Mouse (Mus musculus) CH12.LX (cell line): ENCODE results near the gene Snx32. TPM values are rescaled to one million over a fixed set of nuclear protein-coding genes. Genes with fewer than 3 reads are reported as not detected.

Experiments
- DNase-seq: peaks from one replicate; pipeline ENCODE4 v3.0.0-alpha.2; 2013; ENCODE audit errors: extremely low read depth
- H3K27ac ChIP-seq: 2 replicates; pipeline ENCODE4 v1.5.1; 2012; ENCODE audit warnings: low read depth, mild to moderate bottlenecking, control low read depth, moderate library complexity; ENCODE audit not compliant: insufficient read depth
- H3K27me3 ChIP-seq: replicated peaks from 2 replicates; pipeline ENCODE3; 2012; ENCODE audit warnings: inconsistent platforms
- H3K36me3 ChIP-seq, 2 experiments: replicated peaks in 1 of 2; 2 replicates each; pipeline versions ENCODE3 to v1.6.1; 2012; ENCODE audit warnings: inconsistent platforms in 1 of 2, low read length in 1 of 2, mild to moderate bottlenecking in 1 of 2, mixed read lengths in 1 of 2, moderate library complexity in 1 of 2; ENCODE audit not compliant: control insufficient read depth in 1 of 2, insufficient read depth in 1 of 2
- H3K4me1 ChIP-seq, 2 experiments: 2 replicates each; pipeline ENCODE4 v1.6.1; 2012; ENCODE audit warnings: inconsistent platforms in 1 of 2, moderate library complexity in 1 of 2; ENCODE audit not compliant: insufficient read depth in 2 of 2, control insufficient read depth in 1 of 2
- H3K4me2 ChIP-seq: 2 replicates; pipeline ENCODE4 v1.6.1; 2012; ENCODE audit warnings: low read depth, mild to moderate bottlenecking, control low read depth; ENCODE audit not compliant: poor library complexity, insufficient read depth, severe bottlenecking
- H3K4me3 ChIP-seq, 3 experiments: fragments of 150-350 bp in 1 of 3; sonication (generic) in 1 of 3; replicated peaks in 1 of 3; 2 replicates each; pipeline versions ENCODE3 to v1.5.1; 2011 to 2012; ENCODE audit warnings: low read depth in 2 of 3, low read length in 2 of 3, mild to moderate bottlenecking in 2 of 3, moderate library complexity in 2 of 3, control low read depth in 1 of 3, improper control_type of control experiment in 1 of 3, inconsistent platforms in 1 of 3, mixed read lengths in 1 of 3; ENCODE audit not compliant: poor library complexity in 1 of 3
- H3K79me2 ChIP-seq: replicated peaks from 2 replicates; pipeline ENCODE4 v1.6.1; 2012; ENCODE audit warnings: mild to moderate bottlenecking, moderate library complexity; ENCODE audit not compliant: control insufficient read depth, poor library complexity, insufficient read depth, severe bottlenecking; ENCODE audit errors: extremely low read depth
- H3K9ac ChIP-seq: 2 replicates; pipeline ENCODE4 v1.6.1; 2012; ENCODE audit warnings: low read depth, mild to moderate bottlenecking, control low read depth, moderate library complexity; ENCODE audit not compliant: insufficient read depth
- H3K9me3 ChIP-seq: replicated peaks from 2 replicates; pipeline ENCODE3; 2012; ENCODE audit warnings: low read length, inconsistent platforms, mixed read lengths
- BHLHE40 ChIP-seq: IDR thresholded peaks from 2 replicates; pipeline ENCODE4 v1.6.1; 2011; ENCODE audit warnings: mild to moderate bottlenecking, low read depth, low read length, improper control_type of control experiment
- CHD1 ChIP-seq: IDR thresholded peaks from 2 replicates; pipeline ENCODE4 v1.6.1; 2012; ENCODE audit warnings: low read depth, low read length, improper control_type of control experiment, inconsistent platforms
- CHD2 ChIP-seq: IDR thresholded peaks from 2 replicates; pipeline ENCODE4 v1.6.1; 2011; ENCODE audit warnings: low read length, improper control_type of control experiment
- CTCF ChIP-seq, 2 experiments: IDR thresholded peaks in 1 of 2; conservative IDR thresholded peaks in 1 of 2; 2 replicates each; pipeline ENCODE4 v1.5.1; 2011 to 2012; ENCODE audit warnings: low read depth in 2 of 2, low read length in 2 of 2, improper control_type of control experiment in 1 of 2, inconsistent platforms in 1 of 2, mild to moderate bottlenecking in 1 of 2, moderate library complexity in 1 of 2
- E2F4 ChIP-seq: IDR thresholded peaks from 2 replicates; pipeline ENCODE4 v1.6.1; 2011; ENCODE audit warnings: low read depth, low read length, improper control_type of control experiment; ENCODE audit not compliant: insufficient replicate concordance
- ELF1 ChIP-seq: IDR thresholded peaks from 2 replicates; pipeline ENCODE4 v1.6.1; 2014; ENCODE audit warnings: low read depth, mild to moderate bottlenecking, inconsistent platforms, low read length, improper control_type of control experiment
- EP300 ChIP-seq: IDR thresholded peaks from 2 replicates; pipeline ENCODE4 v1.6.1; 2011; ENCODE audit warnings: low read length, improper control_type of control experiment
- GABPA ChIP-seq: IDR thresholded peaks from 2 replicates; pipeline ENCODE4 v1.6.1; 2012; ENCODE audit warnings: low read depth, low read length, improper control_type of control experiment, inconsistent platforms; ENCODE audit not compliant: insufficient replicate concordance
- HCFC1 ChIP-seq: IDR thresholded peaks from 2 replicates; pipeline ENCODE4 v1.6.1; 2012; ENCODE audit warnings: low read depth, mild to moderate bottlenecking, inconsistent platforms, low read length, improper control_type of control experiment
- JUN ChIP-seq: IDR thresholded peaks from 2 replicates; pipeline ENCODE4 v1.6.1; 2011; ENCODE audit warnings: low read depth, mild to moderate bottlenecking, low read length, improper control_type of control experiment, moderate library complexity; ENCODE audit not compliant: insufficient read depth
- JUND ChIP-seq: conservative IDR thresholded peaks from 2 replicates; pipeline ENCODE4 v1.6.1; 2011; ENCODE audit warnings: low read depth, low read length, improper control_type of control experiment
- KAT2A ChIP-seq: IDR thresholded peaks from 2 replicates; pipeline ENCODE4 v1.6.1; 2012; ENCODE audit warnings: low read length, improper control_type of control experiment, inconsistent platforms; ENCODE audit not compliant: insufficient replicate concordance
- MAX ChIP-seq: IDR thresholded peaks from 2 replicates; pipeline ENCODE4 v1.6.1; 2011; ENCODE audit warnings: low read length, improper control_type of control experiment
- MAZ ChIP-seq: IDR thresholded peaks from 2 replicates; pipeline ENCODE4 v1.6.1; 2012; ENCODE audit warnings: low read depth, mild to moderate bottlenecking, inconsistent platforms, low read length, improper control_type of control experiment, moderate library complexity
- MEF2A ChIP-seq: IDR thresholded peaks from 2 replicates; pipeline ENCODE4 v1.6.1; 2014; ENCODE audit warnings: low read depth, mild to moderate bottlenecking, inconsistent platforms, low read length, improper control_type of control experiment, borderline replicate concordance
- MXI1 ChIP-seq: IDR thresholded peaks from 2 replicates; pipeline ENCODE4 v1.6.1; 2011; ENCODE audit warnings: mild to moderate bottlenecking, low read depth, low read length, improper control_type of control experiment
- MYC ChIP-seq: IDR thresholded peaks from 2 replicates; pipeline ENCODE4 v1.6.1; 2011; ENCODE audit warnings: low read depth, mild to moderate bottlenecking, improper control_type of control experiment, low read length
- NELFE ChIP-seq: IDR thresholded peaks from 2 replicates; pipeline ENCODE4 v1.6.1; 2011; ENCODE audit warnings: low read depth, low read length, improper control_type of control experiment
- NRF1 ChIP-seq: IDR thresholded peaks from 2 replicates; pipeline ENCODE4 v1.6.1; 2014; ENCODE audit warnings: low read depth, mild to moderate bottlenecking, inconsistent platforms, low read length, improper control_type of control experiment, moderate library complexity
- PAX5 ChIP-seq: IDR thresholded peaks from 2 replicates; pipeline ENCODE4 v1.6.1; 2012; ENCODE audit warnings: low read length, inconsistent platforms, mixed read lengths
- POLR2A ChIP-seq: IDR thresholded peaks from 2 replicates; pipeline ENCODE4 v1.6.1; 2011; ENCODE audit warnings: low read depth, mild to moderate bottlenecking, improper control_type of control experiment, low read length
- POLR2AphosphoS2 ChIP-seq: IDR thresholded peaks from 2 replicates; pipeline ENCODE4 v1.6.1; 2011; ENCODE audit warnings: low read depth, low read length, improper control_type of control experiment
- RAD21 ChIP-seq: IDR thresholded peaks from 2 replicates; pipeline ENCODE4 v1.6.1; 2011; ENCODE audit warnings: low read depth, mild to moderate bottlenecking, low read length, improper control_type of control experiment, moderate library complexity
- RCOR1 ChIP-seq: conservative IDR thresholded peaks from 2 replicates; pipeline ENCODE4 v1.6.1; 2012; ENCODE audit warnings: low read depth, mild to moderate bottlenecking, inconsistent platforms, low read length, improper control_type of control experiment
- SIN3A ChIP-seq: IDR thresholded peaks from 2 replicates; pipeline ENCODE4 v1.6.1; 2012; ENCODE audit warnings: low read length, improper control_type of control experiment, inconsistent platforms
- SMC3 ChIP-seq: IDR thresholded peaks from 2 replicates; pipeline ENCODE4 v1.6.1; 2011; ENCODE audit warnings: low read depth, low read length, improper control_type of control experiment
- TBP ChIP-seq: conservative IDR thresholded peaks from 2 replicates; pipeline ENCODE4 v1.6.1; 2011; ENCODE audit warnings: low read depth, low read length, improper control_type of control experiment
- UBTF ChIP-seq: IDR thresholded peaks from 2 replicates; pipeline ENCODE4 v1.6.1; 2012; ENCODE audit warnings: low read depth, mild to moderate bottlenecking, inconsistent platforms, low read length, improper control_type of control experiment, moderate library complexity
- USF2 ChIP-seq: conservative IDR thresholded peaks from 2 replicates; pipeline ENCODE4 v1.6.1; 2011; ENCODE audit warnings: low read depth, low read length, improper control_type of control experiment
- ZKSCAN1 ChIP-seq: IDR thresholded peaks from 2 replicates; pipeline ENCODE4 v1.6.1; 2012; ENCODE audit warnings: low read depth, inconsistent platforms, low read length, improper control_type of control experiment, borderline replicate concordance
- ZMIZ1 ChIP-seq: IDR thresholded peaks from 2 replicates; pipeline ENCODE4 v1.6.1; 2012; ENCODE audit warnings: low read depth, mild to moderate bottlenecking, inconsistent platforms, low read length, improper control_type of control experiment
- dilution Hi-C: fragments of 300-500 bp; cut with MboI; formaldehyde crosslinking; loops from 2 replicates; pipeline ENCODE4 v1.14.3; 2020; ENCODE audit warnings: low sequenced_read_pairs; ENCODE audit not compliant: extremely low pct_unique_long_range_greater_than_20kb, extremely low pct_ligation_motif_present
- in situ Hi-C: fragments of 300-500 bp; cut with MboI; formaldehyde crosslinking; loops from 3 replicates; pipeline ENCODE4 v1.14.3; 2019; ENCODE audit warnings: low sequenced_read_pairs, low pct_ligation_motif_present, low pct_unique_long_range_greater_than_20kb, mixed read lengths
- polyA plus RNA-seq: library from polyadenylated mRNA; unstranded; fragments of >175 nt; gene quantifications from 2 replicates; pipeline ENCODE4 v1.2.1, GENCODE M21; 2012; ENCODE audit warnings: low read depth; ENCODE audit not compliant: insufficient read length
- total RNA-seq, 2 experiments: library from RNA; depleted of rRNA; stranded (reverse); fragments of 300-350 nt in 1 of 2; fragments of >200 nt in 1 of 2; gene quantifications; 2 replicates each; pipeline ENCODE4 v1.2.3; 2012 to 2014

Gene Snx32
- total and polyA plus RNA-seq, 3 experiments = 0.75 to 2.7 (median 2.4) TPM

DNA sequence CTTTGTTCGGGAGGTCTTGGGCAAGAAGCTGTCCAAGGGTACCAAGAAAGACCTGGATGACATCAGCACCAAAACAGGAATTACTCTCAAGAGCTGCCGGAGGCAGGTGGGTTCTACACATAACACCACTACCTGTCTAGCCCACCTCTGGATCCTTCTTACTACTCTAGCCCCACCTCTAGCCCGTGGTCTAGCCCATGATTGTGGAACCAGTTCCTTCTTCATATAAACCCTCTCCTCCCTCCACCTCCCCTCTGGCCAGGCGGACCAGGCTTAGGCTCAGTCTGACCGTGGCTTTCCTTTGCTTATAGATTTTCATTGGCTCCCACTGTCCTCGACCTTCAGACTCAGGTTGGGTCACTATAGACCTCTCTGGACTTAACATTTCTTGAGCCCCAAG lies 48.9 kb downstream of the Snx32 start:
- peaks cover 8% of the 10 kb centered on the region for H3K79me2 ChIP-seq
- DNase-seq = no peak
- H3K4me1 ChIP-seq = peaks cover 5 to 25% of the 10 kb centered on the region in 2 experiments; a peak in 3 of 4 replicates
- H3K36me3 ChIP-seq = peaks cover 42 to 50% of the 10 kb centered on the region in 2 experiments
- peaks cover 7% of the 10 kb centered on the region for H3K27me3 ChIP-seq
- no peaks in the 10 kb centered on the region for H3K9me3 ChIP-seq
- TF ChIP-seq SIN3A = no peak
- no peak for TF ChIP-seq HCFC1
- no peak for TF ChIP-seq MAZ
- no peak for TF ChIP-seq RCOR1
- TF ChIP-seq MAX = no peak
- no peak for TF ChIP-seq ELF1
- no peak for TF ChIP-seq USF2
- no peak for TF ChIP-seq ZKSCAN1
- no peak for TF ChIP-seq MXI1
- TF ChIP-seq POLR2A = no peak
- no peak for TF ChIP-seq TBP
- no peak for TF ChIP-seq MEF2A
- dilution Hi-C loops (no loop called here), in situ Hi-C loops (no loop called here)
- peak overlapping the region; percentile 93 for H3K4me2 ChIP-seq
- H3K4me3 ChIP-seq = peak overlapping the region; percentile 86 to 97 (median 88)
- peak overlapping the region; percentile 85 for H3K9ac ChIP-seq
- H3K27ac ChIP-seq = no peak overlapping the region

DNA sequence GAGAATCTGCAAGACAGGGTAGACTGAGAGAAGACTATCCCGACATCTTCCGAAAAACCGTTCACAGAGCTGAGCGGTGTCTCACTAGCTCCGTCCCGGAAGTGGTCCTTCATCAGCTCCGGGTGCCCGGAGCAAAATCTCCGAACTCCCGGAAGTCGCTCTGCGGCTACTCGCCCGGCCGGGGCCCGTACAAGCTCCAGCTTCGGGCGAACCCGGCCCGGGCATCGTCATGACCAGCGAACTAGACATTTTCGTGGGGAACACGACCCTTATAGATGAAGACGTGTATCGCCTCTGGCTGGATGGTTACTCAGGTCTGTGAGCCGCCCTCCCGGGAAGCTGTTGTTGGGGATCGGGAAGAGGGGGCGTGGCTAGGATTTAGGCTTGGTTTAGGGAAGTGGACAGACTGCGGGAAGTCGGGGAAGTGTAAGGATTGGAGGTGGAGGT lies 49.9 kb downstream of the Snx32 start, which contains the start of gene Fibp:
TSS of gene Fibp (plus strand) at position 151 of the 447 bp plus-strand sequence.
- H3K36me3 ChIP-seq = peaks cover 32 to 43% of the 10 kb centered on the region in 2 experiments
- H3K4me1 ChIP-seq = peaks cover 9 to 34% of the 10 kb centered on the region in 2 experiments; a peak in 3 of 4 replicates
- peaks cover 12% of the 10 kb centered on the region for H3K79me2 ChIP-seq
- peak within 1 kb of the TSS; percentile 93 for H3K4me2 ChIP-seq
- no peaks in the 10 kb centered on the region for H3K9me3 ChIP-seq
- peak; percentile 90 for DNase-seq
- dilution Hi-C loops = no loop called here
- H3K9ac ChIP-seq = peak within 1 kb of the TSS; percentile 85
- peak within 1 kb of the TSS; percentile 86 to 97 (median 88) for H3K4me3 ChIP-seq
- in situ Hi-C loops = no loop called here
- peaks cover 7% of the 10 kb centered on the region for H3K27me3 ChIP-seq
- H3K27ac ChIP-seq = no peak within 1 kb of the TSS; the same call in 1 of the 2 replicates
- no peak for TF ChIP-seq SMC3
- TF ChIP-seq RAD21 = no peak
- no peak for TF ChIP-seq E2F4
- no peak; the same call in none of the 2 replicates for TF ChIP-seq NELFE
- peak; percentile 48; the same call in 1 of the 2 replicates for TF ChIP-seq JUND
- TF ChIP-seq EP300 = no peak
- peak; percentile 64; the same call in 1 of the 2 replicates for TF ChIP-seq ZMIZ1
- no peak for TF ChIP-seq MYC
- TF ChIP-seq CHD1 = peak; percentile 51; the same call in 1 of the 2 replicates
- TF ChIP-seq NRF1 = 0 out of 2 replicates have a peak, but pooled peaks have one; percentile 32
- TF ChIP-seq RCOR1 = peak; percentile 81
- TF ChIP-seq JUN = no peak
- no peak for TF ChIP-seq ZKSCAN1
- TF ChIP-seq CTCF (conservative IDR thresholded peaks at IDR 0.05 in 1 of 2, IDR thresholded peaks at IDR 0.05 in 1 of 2; ENCODE audit: low read depth in 2 of 2, low read length in 2 of 2) = no peak
- TF ChIP-seq MXI1 = peak; percentile 75
- TF ChIP-seq PAX5 = no peak
- TF ChIP-seq KAT2A = peak; percentile 79; the same call in 1 of the 2 replicates
- TF ChIP-seq CHD2 = 0 out of 2 replicates have a peak, but pooled peaks have one; percentile 46
- TF ChIP-seq GABPA = no peak; the same call in 1 of the 2 replicates
- TF ChIP-seq SIN3A = peak; percentile 95
- no peak for TF ChIP-seq MAX
- TF ChIP-seq POLR2AphosphoS2 = peak; percentile 81; the same call in 1 of the 2 replicates
- TF ChIP-seq HCFC1 = peak; percentile 92
- TF ChIP-seq USF2 = no peak
- TF ChIP-seq ELF1 = peak; percentile 93
- TF ChIP-seq BHLHE40 = no peak
- peak; percentile 94 for TF ChIP-seq TBP
- peak; percentile 95 for TF ChIP-seq UBTF
- TF ChIP-seq MAZ = no peak
